Comparison of ENCODE assay signal across 8 mouse cellular contexts in genomic region chr4:99626047-99626844, GRCm38 (mm10). TPM values are rescaled to one million over a fixed set of nuclear protein-coding genes. Genes with fewer than 3 reads are reported as not detected.
DNase-seq lines count a peak whose midpoint lies in the region.

No protein-coding gene starts in this region.

- DNase-seq in Muller cell, postnatal 12 days (ENCODE audit: inconsistent ontology term) = peak; percentile 7
- DNase-seq in embryo, embryonic 10 days (ENCODE audit: low spot score) = peak; percentile 42
- peak; percentile 53 for DNase-seq in heart, postnatal 4 days
- peak; percentile 30 for DNase-seq in lung, postnatal 36 days
- DNase-seq in urinary bladder, postnatal 25 days (ENCODE audit: low spot score) = no peak
- DNase-seq in ovary, postnatal 36 days (ENCODE audit: low spot score) = no peak
- no peak for DNase-seq in testis, postnatal 14 days (ENCODE audit: low spot score)
- DNase-seq in layer of hippocampus, adult 9-10 months (ENCODE audit: low spot score) = no peak

RNA-seq across cellular contexts. Expression of gene Foxd3, which starts 29.9 kb away (rescaled TPM):
- total RNA-seq in heart, postnatal 4 days (2021) = under 1 TPM; 0.25 to 0.26 TPM

Comparison
In these comparisons a context has a peak if more than half of its experiments do, and no peak if none do; other contexts are left out.
1. DNase-seq: peak in Muller cell, postnatal 12 days (single experiment), embryo, embryonic 10 days (single experiment), heart, postnatal 4 days (single experiment) and lung, postnatal 36 days (single experiment); none in urinary bladder, postnatal 25 days (single experiment), ovary, postnatal 36 days (single experiment), testis, postnatal 14 days (single experiment) and layer of hippocampus, adult 9-10 months (single experiment).